In genomic region chr9:115727361-115727760, GRCm38 (mm10) we compare ENCODE assay signal across 9 mouse cellular contexts.
DNase-seq lines count a peak whose midpoint lies in the region; ATAC-seq and TF ChIP-seq lines count a peak whose summit lies in the region.
"Had no signal": no experiment of that assay in that cellular context is flagged by ENCODE, and none has a peak within 500 bp of the region (broad histone marks: within the 10 kb centered on the region; RNA-seq: fewer than 3 reads in every experiment).

No protein-coding gene starts in this region.

- no peak overlapping the region for H3K27ac ChIP-seq in kidney, adult 2 months (ENCODE audit: insufficient read depth, low read depth, low read length)
- no peak overlapping the region for H3K27ac ChIP-seq in kidney, embryonic 15.5 days
- H3K27ac ChIP-seq: limb, embryonic 15.5 days had no signal

- DNase-seq in cerebellum, postnatal 10 days: peak; percentile 47 to 50
- no peak for DNase-seq in cerebellum, adult 11 months
- peak; percentile 39 for DNase-seq in kidney, adult 2 months
- peak; percentile 36 for DNase-seq in retina, postnatal 1 day
- no peak for DNase-seq in retina, embryonic 14.5 days (ENCODE audit: low spot score)
- DNase-seq in lung, postnatal 36 days: peak; percentile 63

- no peaks in the 10 kb centered on the region for H3K27me3 ChIP-seq in kidney, adult 2 months (replicated peaks; ENCODE audit: control insufficient read depth, insufficient read depth, low read length)
- H3K27me3 ChIP-seq in kidney, embryonic 15.5 days: 0 out of 2 replicates have a peak, but pooled peaks cover 5% of the 10 kb centered on the region
- H3K27me3 ChIP-seq: limb, embryonic 15.5 days had no signal

- no peaks in the 10 kb centered on the region for H3K36me3 ChIP-seq in kidney, adult 2 months (ENCODE audit: control insufficient read depth, insufficient read depth, low read length)
- no peaks in the 10 kb centered on the region for H3K36me3 ChIP-seq in kidney, embryonic 15.5 days
- H3K36me3 ChIP-seq: limb, embryonic 15.5 days had no signal

- TF ChIP-seq POLR2A in kidney, adult 2 months (IDR thresholded peaks at IDR 0.05; ENCODE audit: low read depth, low read length): no peak

- H3K9me3 ChIP-seq in kidney, embryonic 15.5 days (replicated peaks): no peaks in the 10 kb centered on the region
- H3K9me3 ChIP-seq: limb, embryonic 15.5 days had no signal

- no peak for TF ChIP-seq CTCF in kidney, adult 2 months (conservative IDR thresholded peaks at IDR 0.05; ENCODE audit: insufficient read depth, insufficient read length, low read depth, low read length)

- no peak overlapping the region for H3K4me3 ChIP-seq in kidney, adult 2 months (ENCODE audit: insufficient read depth, low read depth, low read length)
- H3K4me3 ChIP-seq in kidney, embryonic 15.5 days (replicated peaks): no peak overlapping the region
- H3K4me3 ChIP-seq: limb, embryonic 15.5 days had no signal

- no peak overlapping the region for H3K4me2 ChIP-seq in kidney, embryonic 15.5 days
- H3K4me2 ChIP-seq: limb, embryonic 15.5 days had no signal

- WGBS in kidney, adult 2 months: 51% methylated on average over 5 of the region's 5 CpGs
- 63% methylated on average over 5 of the region's 5 CpGs for WGBS in kidney, embryonic 15.5 days

- no peaks in the 10 kb centered on the region for H3K4me1 ChIP-seq in kidney, adult 2 months (ENCODE audit: control insufficient read depth, insufficient read depth, low read length)
- peaks cover 12% of the 10 kb centered on the region for H3K4me1 ChIP-seq in kidney, embryonic 15.5 days

- no peak for ATAC-seq in kidney, embryonic 15.5 days (replicated peaks; ENCODE audit: low FRiP score)
- ATAC-seq in megakaryocyte, adult 5-6 weeks (ENCODE audit: poor library complexity, severe bottlenecking): no peak

- no peak overlapping the region for H3K9ac ChIP-seq in kidney, embryonic 15.5 days
- H3K9ac ChIP-seq: limb, embryonic 15.5 days had no signal

Comparison
In these comparisons a context has a peak if more than half of its experiments do, and no peak if none do; other contexts are left out.
1. DNase-seq: peak in cerebellum, postnatal 10 days (2 of 2), kidney, adult 2 months (single experiment), retina, postnatal 1 day (single experiment) and lung, postnatal 36 days (single experiment); none in cerebellum, adult 11 months (single experiment) and retina, embryonic 14.5 days (single experiment).